Mouse (Mus musculus): ENCODE data around the gene Mcm6. TPM values are rescaled to one million over a fixed set of nuclear protein-coding genes. Genes with fewer than 3 reads are reported as not detected.
A peak's percentile ranks its signal among the peaks of the same experiment; 100 is the strongest.

Gene Mcm6
- polyA plus RNA-seq, 1 experiment from 2014 or later = 54.9 TPM

DNA sequence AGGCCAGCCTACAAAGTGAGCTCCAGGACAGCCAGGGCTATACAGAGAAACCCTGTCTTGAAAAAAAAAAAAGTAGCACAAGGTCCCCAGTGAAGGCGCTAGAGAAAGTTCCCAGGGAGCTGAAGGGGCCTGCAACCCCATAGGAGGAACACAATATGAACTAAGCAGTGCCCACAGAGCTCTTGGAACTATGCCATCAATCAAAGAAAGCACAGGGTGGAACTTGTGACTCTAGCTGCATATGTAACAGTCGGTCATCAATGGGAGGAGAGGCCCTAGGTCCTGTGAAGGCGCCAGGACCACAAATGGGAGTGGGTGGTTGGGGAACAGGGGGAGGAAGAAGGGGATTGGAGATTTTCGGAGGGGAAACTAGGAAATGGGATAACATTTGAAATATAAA is 17.4 kb upstream of the Mcm6 start:
- no peak overlapping the region for H3K4me2 ChIP-seq (replicated peaks; ENCODE audit: low read depth)
- no peak overlapping the region for H3K4me3 ChIP-seq (ENCODE audit: low read depth, low read length)
- TF ChIP-seq EP300 (optimal IDR thresholded peaks at IDR 0.05) = no peak
- TF ChIP-seq CTCF (IDR thresholded peaks at IDR 0.05; ENCODE audit: low read depth) = no peak
- no peaks in the 10 kb centered on the region for H3K9me3 ChIP-seq (ENCODE audit: control insufficient read depth, low read length)
- H3K36me3 ChIP-seq (ENCODE audit: control insufficient read depth, insufficient read depth, low read length) = peaks cover 6% of the 10 kb centered on the region; the same call in 1 of the 2 replicates
- H3K4me1 ChIP-seq (replicated peaks; ENCODE audit: control insufficient read depth, insufficient read depth) = no peaks in the 10 kb centered on the region
- WGBS = 96% methylated on average over 4 of the region's 4 CpGs
- DNase-seq (ENCODE audit: low spot score) (no peak), ATAC-seq (ENCODE audit: low FRiP score, low TSS enrichment) (no peak)
- no peak overlapping the region for H3K27ac ChIP-seq (replicated peaks)
- no peak overlapping the region for H3K9ac ChIP-seq (ENCODE audit: low read length)
- H3K27me3 ChIP-seq (ENCODE audit: control insufficient read depth, insufficient read depth, low read length) = no peaks in the 10 kb centered on the region

DNA sequence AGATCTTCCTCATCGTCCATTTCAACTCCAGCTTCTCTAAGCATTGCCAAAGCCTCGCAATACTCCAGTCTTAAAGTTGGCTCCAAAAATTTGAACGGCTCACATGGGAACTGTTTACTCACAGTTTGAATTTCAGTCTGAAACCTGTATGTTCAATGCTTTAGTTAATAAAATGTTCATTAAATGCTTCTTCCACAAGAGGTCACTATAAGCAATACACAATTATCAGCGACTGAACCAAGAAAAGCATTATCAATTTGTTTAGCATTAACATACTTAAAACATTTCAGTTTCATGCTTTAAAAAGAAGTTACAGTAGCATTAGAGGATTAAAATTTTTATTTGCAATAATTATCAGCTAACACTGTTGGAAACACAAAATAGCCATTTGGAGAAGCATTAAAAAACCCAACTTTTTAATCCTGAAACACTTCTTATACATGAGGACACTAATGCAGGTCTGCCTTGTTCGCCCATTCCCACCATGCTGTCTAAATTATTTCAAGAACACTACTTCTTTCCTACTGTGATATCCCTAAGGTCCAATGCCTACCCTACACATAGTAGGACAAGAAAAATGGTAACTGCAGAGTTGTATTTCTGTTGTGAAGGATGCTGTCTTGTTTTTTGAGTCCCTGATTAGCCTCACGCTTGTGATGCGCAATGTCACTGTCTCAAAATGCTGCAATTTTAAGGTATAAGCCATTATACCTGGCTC is 12.8 kb upstream of the Mcm6 start:
- Histone ChIP-seq H3K27ac (replicated peaks) (no peak overlapping the region), H3K9ac (ENCODE audit: low read length) (no peak overlapping the region), H3K27me3 (ENCODE audit: control insufficient read depth, insufficient read depth, low read length) (no peaks in the 10 kb centered on the region), H3K36me3 (ENCODE audit: control insufficient read depth, insufficient read depth, low read length) (peaks cover 3% of the 10 kb centered on the region; the same call in 1 of the 2 replicates), H3K9me3 (ENCODE audit: control insufficient read depth, low read length) (no peaks in the 10 kb centered on the region), H3K4me2 (replicated peaks; ENCODE audit: low read depth) (no peak overlapping the region), H3K4me3 (ENCODE audit: low read depth, low read length) (no peak overlapping the region), H3K4me1 (replicated peaks; ENCODE audit: control insufficient read depth, insufficient read depth) (no peaks in the 10 kb centered on the region)
- WGBS = 74% methylated on average over 7 of the region's 7 CpGs
- ATAC-seq (ENCODE audit: low FRiP score, low TSS enrichment) = no peak
- DNase-seq (ENCODE audit: low spot score) = no peak
- TF ChIP-seq CTCF (IDR thresholded peaks at IDR 0.05; ENCODE audit: low read depth) (peak; percentile 74), EP300 (optimal IDR thresholded peaks at IDR 0.05) (no peak)

DNA sequence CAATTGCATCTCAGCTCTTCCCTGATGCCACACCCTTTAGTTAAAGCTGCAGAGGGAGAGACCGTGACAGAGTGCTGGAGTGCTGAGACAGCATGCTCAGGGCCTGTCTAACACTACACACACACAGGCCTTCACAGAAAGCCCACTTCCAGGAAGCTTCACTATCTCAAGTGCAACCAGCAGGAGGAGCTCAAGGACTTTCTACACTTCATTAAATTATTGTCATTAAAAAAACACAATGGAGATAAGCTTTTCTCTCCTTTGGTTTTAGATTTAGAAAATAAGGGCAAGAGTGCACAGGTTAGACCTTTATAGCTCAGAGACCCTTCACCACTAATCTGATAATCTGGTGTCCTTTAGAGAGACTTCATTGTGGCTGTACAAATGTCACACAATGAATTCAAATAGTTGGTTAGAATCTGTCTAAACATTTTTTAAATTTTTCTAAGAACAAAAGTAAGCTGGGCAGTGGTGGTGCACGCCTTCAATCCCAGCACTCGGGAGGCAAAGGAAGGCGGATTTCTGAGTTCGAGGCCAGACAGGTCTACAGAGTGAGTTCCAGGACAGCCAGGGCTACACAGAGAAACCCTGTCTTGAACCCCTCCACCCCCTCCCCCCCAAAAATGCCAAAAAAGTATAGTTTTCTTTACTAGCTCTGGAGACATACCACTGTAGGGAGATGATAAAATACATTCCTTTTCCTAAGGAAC is 9.4 kb upstream of the Mcm6 start:
- Histone ChIP-seq H3K9ac (ENCODE audit: low read length) (no peak overlapping the region), H3K4me1 (replicated peaks; ENCODE audit: control insufficient read depth, insufficient read depth) (no peaks in the 10 kb centered on the region), H3K4me3 (ENCODE audit: low read depth, low read length) (no peak overlapping the region), H3K4me2 (replicated peaks; ENCODE audit: low read depth) (no peak overlapping the region), H3K36me3 (ENCODE audit: control insufficient read depth, insufficient read depth, low read length) (peaks cover 4% of the 10 kb centered on the region), H3K27me3 (ENCODE audit: control insufficient read depth, insufficient read depth, low read length) (no peaks in the 10 kb centered on the region), H3K27ac (replicated peaks) (no peak overlapping the region), H3K9me3 (ENCODE audit: control insufficient read depth, low read length) (no peaks in the 10 kb centered on the region)
- DNase-seq (ENCODE audit: low spot score) (peak; percentile 48), ATAC-seq (ENCODE audit: low FRiP score, low TSS enrichment) (peak; percentile 68; the same call in 1 of the 2 replicates)
- peak; percentile 85 for TF ChIP-seq CTCF (IDR thresholded peaks at IDR 0.05; ENCODE audit: low read depth)
- no peak for TF ChIP-seq EP300 (optimal IDR thresholded peaks at IDR 0.05)
- WGBS = 59% methylated on average over 5 of the region's 5 CpGs

DNA sequence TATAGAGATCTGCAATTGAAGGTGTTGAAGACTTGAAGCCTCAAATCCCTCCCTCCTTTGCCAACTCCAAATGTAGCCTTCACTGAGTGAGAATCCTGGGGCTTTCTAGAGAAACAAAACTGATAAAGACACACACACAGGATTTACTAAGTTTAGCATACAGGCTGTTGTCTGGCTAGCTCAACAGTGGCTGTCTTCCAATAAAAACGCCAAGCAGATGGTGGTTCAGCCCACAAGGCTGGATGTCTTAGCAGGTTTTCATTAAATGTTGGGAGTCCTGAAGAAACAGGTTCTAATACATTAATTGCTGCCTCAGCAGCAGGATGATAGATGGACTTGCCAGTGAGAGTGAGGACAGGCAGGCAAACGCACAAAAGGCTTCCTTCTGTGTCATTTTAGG is 1.1 kb upstream of the Mcm6 start:
- no peaks in the 10 kb centered on the region for H3K9me3 ChIP-seq (ENCODE audit: control insufficient read depth, low read length)
- ATAC-seq (ENCODE audit: low FRiP score, low TSS enrichment) = no peak
- WGBS = 55% methylated on average over 2 of the region's 2 CpGs
- TF ChIP-seq EP300 (optimal IDR thresholded peaks at IDR 0.05) (no peak), CTCF (IDR thresholded peaks at IDR 0.05; ENCODE audit: low read depth) (no peak)
- H3K36me3 ChIP-seq (ENCODE audit: control insufficient read depth, insufficient read depth, low read length) = peaks cover 9% of the 10 kb centered on the region
- H3K4me2 ChIP-seq (replicated peaks; ENCODE audit: low read depth) = no peak overlapping the region
- no peak overlapping the region for H3K4me3 ChIP-seq (ENCODE audit: low read depth, low read length)
- H3K27me3 ChIP-seq (ENCODE audit: control insufficient read depth, insufficient read depth, low read length) = no peaks in the 10 kb centered on the region
- no peak overlapping the region for H3K9ac ChIP-seq (ENCODE audit: low read length)
- no peak for DNase-seq (ENCODE audit: low spot score)
- no peak overlapping the region for H3K27ac ChIP-seq (replicated peaks)
- peaks cover 2% of the 10 kb centered on the region; the same call in 1 of the 2 replicates for H3K4me1 ChIP-seq (replicated peaks; ENCODE audit: control insufficient read depth, insufficient read depth)

DNA sequence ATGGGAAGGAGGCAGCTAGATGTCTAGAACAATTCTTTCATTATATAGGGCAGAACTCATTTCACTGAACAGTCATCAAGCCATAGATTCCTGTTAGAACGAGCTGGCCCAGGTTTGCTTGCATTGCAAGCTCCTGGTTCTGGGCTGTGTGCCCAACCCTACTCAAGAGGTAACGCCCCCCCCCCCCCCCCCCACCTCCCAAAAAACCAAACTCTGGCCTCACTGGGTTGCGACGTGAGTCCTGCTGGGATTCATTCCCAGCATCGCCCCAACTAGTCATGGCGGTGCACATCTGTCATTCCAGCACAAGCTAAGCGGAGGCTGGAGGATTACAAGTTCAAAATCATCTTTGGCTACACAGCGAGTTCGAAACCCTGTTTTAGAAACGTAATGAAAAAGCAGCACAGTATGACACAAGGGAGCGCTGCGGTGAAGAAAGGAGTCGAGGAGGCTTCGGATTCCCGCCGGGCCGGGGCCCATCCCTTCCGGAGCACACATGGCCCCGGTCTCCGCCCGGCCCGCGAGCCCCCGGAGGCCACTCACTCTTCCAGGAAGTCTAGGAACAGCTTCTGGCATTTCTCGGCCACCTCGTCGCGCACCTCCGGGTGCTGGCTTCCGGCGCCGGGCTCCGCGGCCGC is 429 bp downstream of the Mcm6 start:
- Histone ChIP-seq H3K4me2 (replicated peaks; ENCODE audit: low read depth) (peak overlapping the region; percentile 79), H3K27ac (replicated peaks) (peak overlapping the region; percentile 88), H3K9ac (ENCODE audit: low read length) (peak overlapping the region; percentile 72), H3K36me3 (ENCODE audit: control insufficient read depth, insufficient read depth, low read length) (peaks cover 5% of the 10 kb centered on the region), H3K4me3 (ENCODE audit: low read depth, low read length) (peak overlapping the region; percentile 82), H3K27me3 (ENCODE audit: control insufficient read depth, insufficient read depth, low read length) (no peaks in the 10 kb centered on the region), H3K4me1 (replicated peaks; ENCODE audit: control insufficient read depth, insufficient read depth) (peaks cover 2% of the 10 kb centered on the region; the same call in 1 of the 2 replicates), H3K9me3 (ENCODE audit: control insufficient read depth, low read length) (no peaks in the 10 kb centered on the region)
- under 1% methylated on average over 28 of the region's 35 CpGs for WGBS
- ATAC-seq (ENCODE audit: low FRiP score, low TSS enrichment) = peak; percentile 84
- no peak for TF ChIP-seq EP300 (optimal IDR thresholded peaks at IDR 0.05)
- peak; percentile 40 for TF ChIP-seq CTCF (IDR thresholded peaks at IDR 0.05; ENCODE audit: low read depth)
- peak; percentile 63 for DNase-seq (ENCODE audit: low spot score)
